Mouse (Mus musculus) heart, embryonic 14.5 days (tissue): Measurements from ENCODE around the gene Nmi. TPM values are rescaled to one million over a fixed set of nuclear protein-coding genes. Genes with fewer than 3 reads are reported as not detected.

Experiments used
- ATAC-seq: fragments of 200-750 bp; cut with Nextera tagmentation; 2 replicates; pipeline ENCODE4 v1.8.0; 2017; ENCODE audit warnings: low read depth, moderate TSS enrichment; ENCODE audit not compliant: insufficient number of reproducible peaks, insufficient read depth, low FRiP score
- H3K27ac ChIP-seq, 2 experiments: fragments of 200-500 bp in 1 of 2; fragments of 300-500 bp in 1 of 2; sonication (generic) in 1 of 2; replicated peaks in 1 of 2; 2 replicates each; pipeline ENCODE4 v1.5.1; 2012 to 2014; ENCODE audit warnings: low read depth in 2 of 2, low read length in 2 of 2, control low read depth in 1 of 2, mild to moderate bottlenecking in 1 of 2, mixed read lengths in 1 of 2; ENCODE audit not compliant: control insufficient read depth in 1 of 2, insufficient read depth in 1 of 2
- H3K27me3 ChIP-seq: fragments of 300-500 bp; sonication (generic); 2 replicates; pipeline ENCODE4 v1.6.1; 2014; ENCODE audit warnings: mild to moderate bottlenecking, low read length, control low read depth; ENCODE audit not compliant: control insufficient read depth, insufficient read depth
- H3K36me3 ChIP-seq: fragments of 300-500 bp; sonication (generic); 2 replicates; pipeline ENCODE4 v1.6.1; 2014; ENCODE audit warnings: mild to moderate bottlenecking, control low read depth, low read length, mixed read lengths; ENCODE audit not compliant: control insufficient read depth, insufficient read depth
- H3K4me1 ChIP-seq, 2 experiments: fragments of 200-500 bp in 1 of 2; fragments of 300-500 bp in 1 of 2; sonication (generic) in 1 of 2; 2 replicates each; pipeline ENCODE4 v1.6.1; 2012 to 2014; ENCODE audit warnings: low read length in 2 of 2, control low read depth in 1 of 2, mixed read lengths in 1 of 2; ENCODE audit not compliant: control insufficient read depth in 2 of 2, insufficient read depth in 2 of 2
- H3K4me2 ChIP-seq: fragments of 300-500 bp; sonication (generic); 2 replicates; pipeline ENCODE4 v1.6.1; 2014; ENCODE audit warnings: mild to moderate bottlenecking, low read length
- H3K4me3 ChIP-seq, 2 experiments: fragments of 200-500 bp in 1 of 2; fragments of 300-500 bp in 1 of 2; sonication (generic) in 1 of 2; 2 replicates each; pipeline ENCODE4 v1.5.1; 2012 to 2014; ENCODE audit warnings: low read length in 2 of 2, mild to moderate bottlenecking in 2 of 2, control low read depth in 1 of 2, low read depth in 1 of 2, moderate library complexity in 1 of 2; ENCODE audit not compliant: control insufficient read depth in 1 of 2, insufficient read depth in 1 of 2
- H3K9ac ChIP-seq: fragments of 300-500 bp; sonication (generic); 2 replicates; pipeline ENCODE4 v1.6.1; 2014; ENCODE audit warnings: mild to moderate bottlenecking, low read length
- H3K9me3 ChIP-seq: fragments of 300-500 bp; sonication (generic); 2 replicates; pipeline ENCODE4 v1.6.1; 2016; ENCODE audit warnings: low read length, control low read depth; ENCODE audit not compliant: control insufficient read depth
- WGBS: fragments of 180-500 bp; shearing (Covaris S2); extraction: QIAGEN DNeasy Blood & Tissue Kit; methylation state at CpG from one replicate; pipeline ENCODE4 v1.1.7; 2014; 5-methylcytosine and 5-hydroxymethylcytosine counted together
- polyA plus RNA-seq: library from polyadenylated mRNA; unstranded; fragments of >200 nt; fragmentation: Nextera tagmentation; extraction: Ambion mirVana; gene quantifications from 2 replicates; pipeline ENCODE4 v1.2.1, GENCODE M21; 2014

Nmi gene
- polyA plus RNA-seq, 1 experiment from 2014 or later = 18.0 TPM

- Histone ChIP-seq H3K27ac (no peak overlapping the region), H3K27me3 (no peaks in the 10 kb centered on the region), H3K4me2 (no peak overlapping the region), H3K4me3 (no peak overlapping the region), H3K9me3 (no peaks in the 10 kb centered on the region), H3K9ac (no peak overlapping the region), H3K36me3 (no peaks in the 10 kb centered on the region), H3K4me1 (no peaks in the 10 kb centered on the region)
- ATAC-seq = no peak
- WGBS = 81% methylated on average over 6 of the region's 6 CpGs
These were observed 18.2 kb upstream of the Nmi start for GRCm38 (mm10) chr2:51991447-51991846.

- H3K36me3 ChIP-seq = no peaks in the 10 kb centered on the region
- H3K9ac ChIP-seq = no peak overlapping the region
- WGBS = 44% methylated on average over 2 of the region's 2 CpGs
- no peak overlapping the region for H3K4me3 ChIP-seq
- H3K27me3 ChIP-seq = no peaks in the 10 kb centered on the region
- no peaks in the 10 kb centered on the region for H3K9me3 ChIP-seq
- H3K4me1 ChIP-seq = no peaks in the 10 kb centered on the region
- no peak overlapping the region for H3K4me2 ChIP-seq
- no peak for ATAC-seq
- H3K27ac ChIP-seq = no peak overlapping the region
These were observed 16.3 kb upstream of the Nmi start for GRCm38 (mm10) chr2:51989559-51989958.

GRCm38 (mm10) chr2:51986695-51987094 lies 13.4 kb upstream of the Nmi start:
- no peak overlapping the region for H3K9ac ChIP-seq
- no peak for ATAC-seq
- no peak overlapping the region for H3K4me2 ChIP-seq
- H3K9me3 ChIP-seq = no peaks in the 10 kb centered on the region
- no peak overlapping the region for H3K27ac ChIP-seq
- no peaks in the 10 kb centered on the region for H3K36me3 ChIP-seq
- no peak overlapping the region for H3K4me3 ChIP-seq
- peaks cover 0 to 3% of the 10 kb centered on the region in 2 experiments; a peak in 1 of 4 replicates for H3K4me1 ChIP-seq
- H3K27me3 ChIP-seq = no peaks in the 10 kb centered on the region
- 72% methylated on average over 5 of the region's 5 CpGs for WGBS

- Histone ChIP-seq H3K4me2 (no peak overlapping the region), H3K4me3 (no peak overlapping the region), H3K36me3 (no peaks in the 10 kb centered on the region), H3K9me3 (no peaks in the 10 kb centered on the region), H3K9ac (no peak overlapping the region), H3K27me3 (no peaks in the 10 kb centered on the region), H3K4me1 (peaks cover 0 to 3% of the 10 kb centered on the region in 2 experiments; a peak in 1 of 4 replicates), H3K27ac (no peak overlapping the region)
- ATAC-seq = no peak
- WGBS = 71% methylated on average over 9 of the region's 9 CpGs
These were observed 12.9 kb upstream of the Nmi start for GRCm38 (mm10) chr2:51986157-51986556.

DNA sequence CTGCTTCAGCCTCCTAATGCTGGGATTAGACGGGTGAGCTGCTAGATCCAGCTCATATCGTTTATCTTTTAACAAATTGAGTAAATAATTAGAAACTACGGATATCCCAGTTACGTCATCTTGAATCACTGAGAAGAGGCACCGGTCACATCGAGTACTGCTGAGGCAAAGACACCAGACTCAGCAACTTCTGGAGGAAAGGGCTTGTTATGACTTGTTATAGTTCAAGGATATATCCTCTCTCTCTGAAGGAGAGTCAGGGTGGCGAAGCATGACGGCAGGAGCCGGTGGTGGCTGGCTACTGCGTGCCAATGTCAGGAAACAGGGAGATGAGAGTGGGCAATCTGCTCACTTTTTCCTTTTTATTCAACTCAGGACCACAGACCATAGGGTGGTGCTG lies 11.9 kb upstream of the Nmi start:
- H3K4me2 ChIP-seq = no peak overlapping the region
- no peak overlapping the region for H3K4me3 ChIP-seq
- H3K27me3 ChIP-seq = no peaks in the 10 kb centered on the region
- no peak overlapping the region for H3K9ac ChIP-seq
- no peaks in the 10 kb centered on the region for H3K36me3 ChIP-seq
- no peaks in the 10 kb centered on the region for H3K9me3 ChIP-seq
- H3K27ac ChIP-seq = no peak overlapping the region
- 90% methylated on average over 10 of the region's 10 CpGs for WGBS
- ATAC-seq = no peak
- H3K4me1 ChIP-seq = peaks cover 0 to 3% of the 10 kb centered on the region in 2 experiments; a peak in 1 of 4 replicates

- no peaks in the 10 kb centered on the region for H3K36me3 ChIP-seq
- WGBS = 46% methylated on average over 13 of the region's 13 CpGs
- peak overlapping the region; percentile 46 for H3K4me2 ChIP-seq
- H3K27me3 ChIP-seq = no peaks in the 10 kb centered on the region
- peak overlapping the region; percentile 41; the same call in 1 of the 2 replicates for H3K9ac ChIP-seq
- no peak for ATAC-seq
- no peak overlapping the region for H3K4me3 ChIP-seq
- H3K27ac ChIP-seq = 0 out of 4 replicates have a peak overlapping the region, but pooled peaks of 1 of the 2 experiments have one; percentile 41
- H3K9me3 ChIP-seq = peaks cover 5% of the 10 kb centered on the region; the same call in 1 of the 2 replicates
- H3K4me1 ChIP-seq = peaks cover 0 to 3% of the 10 kb centered on the region in 2 experiments; a peak in 1 of 4 replicates
These were observed 9.0 kb upstream of the Nmi start for GRCm38 (mm10) chr2:51982288-51982687.

DNA sequence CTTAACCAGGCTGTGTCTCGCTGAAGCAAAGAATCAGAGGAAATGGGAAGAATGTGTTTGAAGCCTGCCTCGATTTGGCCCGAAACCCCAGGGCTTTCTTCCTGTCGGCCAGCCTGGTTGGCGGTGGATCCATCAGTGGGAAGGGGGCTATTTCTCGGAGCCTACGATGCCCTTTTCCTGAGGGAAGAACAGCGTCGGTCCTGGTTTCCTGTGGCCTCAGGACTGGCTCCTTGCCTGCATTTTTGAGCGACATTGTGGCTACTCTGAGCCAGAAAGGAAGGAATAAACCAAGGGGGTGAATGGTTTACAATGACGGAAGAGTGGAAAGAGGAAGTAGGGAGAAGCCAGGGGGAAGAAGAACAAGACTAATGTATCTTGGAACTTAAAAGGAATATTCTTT lies 8.3 kb upstream of the Nmi start:
- WGBS = 52% methylated on average over 11 of the region's 11 CpGs
- Histone ChIP-seq H3K9me3 (peaks cover 5% of the 10 kb centered on the region; the same call in 1 of the 2 replicates), H3K4me2 (peak overlapping the region; percentile 46), H3K9ac (no peak overlapping the region), H3K27me3 (no peaks in the 10 kb centered on the region), H3K4me1 (peaks cover 0 to 3% of the 10 kb centered on the region in 2 experiments; a peak in 1 of 4 replicates), H3K36me3 (no peaks in the 10 kb centered on the region), H3K4me3 (no peak overlapping the region), H3K27ac (peak overlapping the region; percentile 73 to 74)
- ATAC-seq = peak; percentile 31; the same call in 1 of the 2 replicates
